Mouse (Mus musculus): ENCODE measurements around the gene Acrbp. TPM values are rescaled to one million over a fixed set of nuclear protein-coding genes. Genes with fewer than 3 reads are reported as not detected.
A peak's percentile ranks its signal among the peaks of the same experiment; 100 is the strongest.

Acrbp gene
- polyA plus RNA-seq, 1 experiment, result 18.2 TPM

DNA sequence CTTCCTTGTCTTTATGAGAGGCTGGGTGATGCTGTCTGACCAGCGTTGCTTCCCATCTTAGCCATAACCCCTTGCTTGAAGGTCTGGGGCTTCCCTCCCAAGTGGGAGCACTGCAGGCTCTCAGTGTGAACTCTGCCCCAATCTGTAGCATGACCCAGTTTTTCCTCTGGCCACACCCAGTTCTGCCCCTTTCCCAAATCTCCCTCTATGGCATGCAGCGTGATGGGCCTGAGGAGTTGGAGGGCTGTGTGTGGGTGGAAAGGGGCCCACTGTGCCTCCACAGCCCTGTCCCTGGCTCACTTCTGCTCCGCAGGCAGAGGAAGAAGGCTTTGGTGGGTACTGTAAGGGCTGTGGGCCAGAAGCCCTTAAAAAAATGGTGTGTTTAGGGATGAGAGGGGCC, 49.0 kb downstream of the Acrbp start:
- H3K4me3 ChIP-seq (ENCODE audit: low read depth, low read length), result peak overlapping the region; percentile 7; the same call in 1 of the 2 replicates
- peaks cover 16% of the 10 kb centered on the region for H3K4me1 ChIP-seq (ENCODE audit: control insufficient read depth, insufficient read depth, insufficient read length, low read length)
- H3K27ac ChIP-seq (ENCODE audit: insufficient read depth, low read depth, low read length), result no peak overlapping the region
- no peak for TF ChIP-seq CTCF (IDR thresholded peaks at IDR 0.05; ENCODE audit: extremely low read depth, insufficient read length, insufficient replicate concordance, low read depth, low read length)
- TF ChIP-seq POLR2A (IDR thresholded peaks at IDR 0.05; ENCODE audit: low read depth, low read length), result no peak
- no peaks in the 10 kb centered on the region for H3K27me3 ChIP-seq (ENCODE audit: control insufficient read depth, insufficient read depth, low read length)
- WGBS, result 45% methylated on average over 3 of the region's 3 CpGs
- H3K36me3 ChIP-seq (ENCODE audit: control insufficient read depth, insufficient read depth, low read length), result peaks cover 44% of the 10 kb centered on the region

DNA sequence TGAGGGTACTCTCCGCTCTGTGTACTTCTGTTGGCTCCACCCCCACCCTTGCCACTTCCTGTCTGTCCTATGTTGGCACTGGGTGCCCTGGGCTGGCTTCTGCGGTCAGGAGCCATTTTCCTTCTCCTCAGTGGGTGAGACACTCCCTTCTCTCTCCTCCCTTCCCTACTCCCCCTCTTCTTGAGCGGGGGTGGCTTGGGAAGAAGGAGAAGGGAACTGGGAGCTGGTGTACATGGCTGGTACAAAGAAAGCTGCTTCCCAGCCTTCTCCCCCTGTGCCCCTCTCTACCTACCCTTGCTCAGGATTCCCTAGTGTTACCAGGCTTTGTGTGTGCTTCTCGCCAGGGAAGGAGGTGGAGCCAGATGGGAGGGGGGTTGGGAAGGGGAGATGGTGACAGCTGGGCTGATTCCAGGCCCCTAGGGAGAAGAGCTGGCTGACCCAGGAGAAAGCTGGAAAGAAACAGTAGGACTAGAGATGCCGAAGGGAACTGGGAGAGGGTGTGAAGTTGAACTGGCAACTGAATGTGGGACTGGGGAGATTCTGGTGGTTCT, 50.0 kb downstream of the Acrbp start:
- 49% methylated on average over 5 of the region's 5 CpGs for WGBS
- H3K27ac ChIP-seq (ENCODE audit: insufficient read depth, low read depth, low read length), result no peak overlapping the region

DNA sequence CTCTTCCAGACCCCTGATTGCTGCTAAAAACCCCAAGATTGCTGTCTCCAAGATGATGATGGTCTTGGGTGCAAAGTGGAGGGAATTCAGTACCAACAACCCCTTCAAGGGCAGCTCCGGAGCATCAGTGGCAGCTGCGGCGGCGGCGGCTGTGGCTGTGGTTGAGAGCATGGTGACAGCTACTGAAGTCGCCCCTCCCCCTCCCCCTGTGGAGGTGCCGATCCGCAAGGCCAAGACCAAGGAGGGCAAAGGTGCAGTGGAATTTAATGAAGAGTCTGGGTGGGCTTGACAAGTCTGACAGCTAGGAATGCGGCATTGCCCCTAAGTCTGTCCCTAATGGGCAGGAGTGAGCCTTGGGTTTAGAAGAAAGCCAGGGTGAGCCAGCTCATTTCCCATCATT, 52.0 kb downstream of the Acrbp start:
- WGBS, result 95% methylated on average over 9 of the region's 9 CpGs
- Histone ChIP-seq H3K4me1 (ENCODE audit: control insufficient read depth, insufficient read depth, insufficient read length, low read length) (peaks cover 16% of the 10 kb centered on the region; the same call in 1 of the 2 replicates), H3K4me3 (ENCODE audit: low read depth, low read length) (no peak overlapping the region), H3K27ac (ENCODE audit: insufficient read depth, low read depth, low read length) (no peak overlapping the region), H3K27me3 (ENCODE audit: control insufficient read depth, insufficient read depth, low read length) (no peaks in the 10 kb centered on the region), H3K36me3 (ENCODE audit: control insufficient read depth, insufficient read depth, low read length) (peaks cover 68% of the 10 kb centered on the region)
- no peak for TF ChIP-seq POLR2A (IDR thresholded peaks at IDR 0.05; ENCODE audit: low read depth, low read length)
- no peak for TF ChIP-seq CTCF (IDR thresholded peaks at IDR 0.05; ENCODE audit: extremely low read depth, insufficient read length, insufficient replicate concordance, low read depth, low read length)

More for the DNA sequence above, 50.0 kb downstream of the Acrbp start:
- TF ChIP-seq CTCF (IDR thresholded peaks at IDR 0.05; ENCODE audit: extremely low read depth, insufficient read length, insufficient replicate concordance, low read depth, low read length) (no peak), POLR2A (IDR thresholded peaks at IDR 0.05; ENCODE audit: low read depth, low read length) (no peak)
- peaks cover 16% of the 10 kb centered on the region for H3K4me1 ChIP-seq (ENCODE audit: control insufficient read depth, insufficient read depth, insufficient read length, low read length)
- H3K4me3 ChIP-seq (ENCODE audit: low read depth, low read length), result no peak overlapping the region
- H3K36me3 ChIP-seq (ENCODE audit: control insufficient read depth, insufficient read depth, low read length), result peaks cover 51% of the 10 kb centered on the region
- no peaks in the 10 kb centered on the region for H3K27me3 ChIP-seq (ENCODE audit: control insufficient read depth, insufficient read depth, low read length)

DNA sequence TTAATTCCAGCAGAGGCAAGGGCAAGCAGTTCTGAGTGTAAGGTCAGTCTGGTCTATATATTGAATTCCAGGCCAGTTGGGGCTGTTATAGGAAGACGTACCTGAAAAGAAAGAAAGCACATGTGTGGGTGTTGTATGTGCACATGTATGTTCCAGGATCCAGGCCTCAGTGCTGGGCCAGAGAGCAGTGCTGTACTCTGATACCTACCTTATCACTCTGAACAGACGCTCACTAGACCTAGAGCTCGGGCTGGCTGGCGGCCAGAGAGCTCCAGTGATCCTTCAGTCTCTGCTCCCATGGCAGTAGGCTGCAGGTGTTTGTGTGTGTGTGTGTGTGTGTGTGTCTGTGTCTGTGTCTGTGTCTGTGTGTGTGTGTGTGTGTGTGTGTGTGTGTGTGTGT, 54.7 kb downstream of the Acrbp start:
- H3K27me3 ChIP-seq (ENCODE audit: control insufficient read depth, insufficient read depth, low read length), result no peaks in the 10 kb centered on the region
- WGBS, result 58% methylated on average over 4 of the region's 4 CpGs
- H3K4me3 ChIP-seq (ENCODE audit: low read depth, low read length), result no peak overlapping the region
- peaks cover 88% of the 10 kb centered on the region for H3K36me3 ChIP-seq (ENCODE audit: control insufficient read depth, insufficient read depth, low read length)
- no peak overlapping the region for H3K27ac ChIP-seq (ENCODE audit: insufficient read depth, low read depth, low read length)
- peaks cover 4% of the 10 kb centered on the region; the same call in 1 of the 2 replicates for H3K4me1 ChIP-seq (ENCODE audit: control insufficient read depth, insufficient read depth, insufficient read length, low read length)
- no peak for TF ChIP-seq POLR2A (IDR thresholded peaks at IDR 0.05; ENCODE audit: low read depth, low read length)
- no peak for TF ChIP-seq CTCF (IDR thresholded peaks at IDR 0.05; ENCODE audit: extremely low read depth, insufficient read length, insufficient replicate concordance, low read depth, low read length)

DNA sequence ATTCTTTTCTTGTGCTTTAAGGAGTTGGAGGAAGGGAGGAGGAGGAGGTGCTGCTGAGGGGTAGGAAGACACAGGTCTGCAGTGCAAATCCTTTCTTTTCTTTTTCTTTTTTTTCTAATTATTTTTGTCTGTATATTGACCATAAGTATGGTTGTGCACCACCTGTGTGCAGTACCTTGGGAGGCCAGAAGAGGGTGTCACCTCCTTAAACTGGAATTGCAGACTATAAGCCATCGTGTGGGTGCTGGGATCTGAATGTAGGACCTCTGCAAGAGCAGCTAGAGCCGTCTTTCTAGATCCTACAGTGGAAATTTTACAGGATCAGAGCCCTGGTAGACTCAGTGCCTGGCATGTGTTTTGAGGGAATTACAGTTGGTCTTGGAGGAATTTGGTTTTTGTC, 58.2 kb downstream of the Acrbp start:
- 96% methylated on average over 2 of the region's 2 CpGs for WGBS
- H3K27me3 ChIP-seq (ENCODE audit: control insufficient read depth, insufficient read depth, low read length), result no peaks in the 10 kb centered on the region

DNA sequence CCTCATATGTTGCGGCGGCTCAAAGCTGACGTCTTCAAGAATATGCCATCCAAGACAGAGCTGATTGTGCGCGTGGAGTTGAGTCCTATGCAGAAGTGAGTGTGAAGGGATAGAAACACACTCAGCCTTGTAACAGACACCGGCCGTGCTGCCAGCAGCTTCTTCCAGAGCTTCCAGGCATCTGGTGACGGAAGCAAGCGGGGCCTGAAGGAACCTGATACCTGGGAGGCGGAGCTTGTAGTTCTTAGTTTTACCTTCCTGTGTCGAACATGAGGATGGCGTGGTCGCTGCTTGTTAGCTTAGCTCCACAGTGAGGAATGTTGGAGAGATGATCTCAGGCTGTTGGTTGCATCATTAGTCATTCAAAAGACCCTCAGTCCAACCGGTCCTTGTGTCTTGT, 59.9 kb downstream of the Acrbp start:
- no peak overlapping the region for H3K4me3 ChIP-seq (ENCODE audit: low read depth, low read length)
- no peak overlapping the region for H3K27ac ChIP-seq (ENCODE audit: insufficient read depth, low read depth, low read length)
- peaks cover 93% of the 10 kb centered on the region for H3K36me3 ChIP-seq (ENCODE audit: control insufficient read depth, insufficient read depth, low read length)
- no peaks in the 10 kb centered on the region for H3K27me3 ChIP-seq (ENCODE audit: control insufficient read depth, insufficient read depth, low read length)
- H3K4me1 ChIP-seq (ENCODE audit: control insufficient read depth, insufficient read depth, insufficient read length, low read length), result no peaks in the 10 kb centered on the region
- 92% methylated on average over 14 of the region's 14 CpGs for WGBS
- TF ChIP-seq CTCF (IDR thresholded peaks at IDR 0.05; ENCODE audit: extremely low read depth, insufficient read length, insufficient replicate concordance, low read depth, low read length), result no peak

More for the DNA sequence above, 58.2 kb downstream of the Acrbp start:
- H3K4me3 ChIP-seq (ENCODE audit: low read depth, low read length), result no peak overlapping the region
- H3K27ac ChIP-seq (ENCODE audit: insufficient read depth, low read depth, low read length), result no peak overlapping the region
- TF ChIP-seq CTCF (IDR thresholded peaks at IDR 0.05; ENCODE audit: extremely low read depth, insufficient read length, insufficient replicate concordance, low read depth, low read length), result peak; percentile 27; the same call in 1 of the 2 replicates
- TF ChIP-seq POLR2A (IDR thresholded peaks at IDR 0.05; ENCODE audit: low read depth, low read length), result no peak
- no peaks in the 10 kb centered on the region for H3K4me1 ChIP-seq (ENCODE audit: control insufficient read depth, insufficient read depth, insufficient read length, low read length)
- peaks cover 90% of the 10 kb centered on the region for H3K36me3 ChIP-seq (ENCODE audit: control insufficient read depth, insufficient read depth, low read length)

DNA sequence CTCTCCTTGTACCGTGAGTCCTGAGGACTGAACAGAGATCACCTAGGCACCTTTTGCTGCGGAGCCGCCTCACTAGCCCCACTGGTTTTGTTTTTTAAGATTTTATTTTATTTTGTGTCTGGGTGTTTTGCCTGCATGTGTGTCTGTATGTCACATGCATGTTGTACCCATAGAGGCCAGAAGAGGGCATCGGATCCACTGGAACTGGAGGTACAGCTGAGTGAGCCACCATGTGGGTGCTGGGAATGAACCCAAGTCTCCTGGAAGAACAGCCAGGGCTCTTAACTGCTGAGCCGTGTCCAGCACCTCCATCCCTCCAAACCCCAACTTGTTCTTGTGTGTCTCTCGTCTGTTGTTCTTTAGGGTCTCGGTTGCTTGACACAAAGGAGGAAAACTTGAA, 61.4 kb downstream of the Acrbp start:
- 90% methylated on average over 7 of the region's 7 CpGs for WGBS
- H3K27me3 ChIP-seq (ENCODE audit: control insufficient read depth, insufficient read depth, low read length), result no peaks in the 10 kb centered on the region
- H3K27ac ChIP-seq (ENCODE audit: insufficient read depth, low read depth, low read length), result no peak overlapping the region
- no peak overlapping the region for H3K4me3 ChIP-seq (ENCODE audit: low read depth, low read length)
- H3K36me3 ChIP-seq (ENCODE audit: control insufficient read depth, insufficient read depth, low read length), result peaks cover 90% of the 10 kb centered on the region
- TF ChIP-seq POLR2A (IDR thresholded peaks at IDR 0.05; ENCODE audit: low read depth, low read length), result no peak
- TF ChIP-seq CTCF (IDR thresholded peaks at IDR 0.05; ENCODE audit: extremely low read depth, insufficient read length, insufficient replicate concordance, low read depth, low read length), result peak; percentile 45; the same call in 1 of the 2 replicates
- H3K4me1 ChIP-seq (ENCODE audit: control insufficient read depth, insufficient read depth, insufficient read length, low read length), result no peaks in the 10 kb centered on the region
